Mouse (Mus musculus) kidney, postnatal 0 days (tissue): ENCODE measurements at regions not wholly inside any gene's neighbourhood (a gene's known extent, or its start where the extent isn't known, plus 50 kb on each side); places are given as distances from the start of the nearest gene placed in this dataset.
A peak's percentile ranks its signal among the peaks of the same experiment; 100 is the strongest.

Source experiments
- ATAC-seq: fragments of 200-750 bp; cut with Nextera tagmentation; replicated peaks from 2 replicates; pipeline ENCODE4 v1.8.0; 2017; ENCODE audit warnings: low read depth, moderate number of reproducible peaks, moderate TSS enrichment, moderate library complexity; ENCODE audit not compliant: low FRiP score
- DNase-seq: peaks from one replicate; pipeline ENCODE4 v3.0.0-alpha.2; 2016; ENCODE audit warnings: low spot score
- H3K27ac ChIP-seq: fragments of 300-500 bp; sonication (generic); 2 replicates; pipeline ENCODE4 v1.5.1; 2014; ENCODE audit warnings: mild to moderate bottlenecking
- H3K27me3 ChIP-seq: fragments of 300-500 bp; sonication (generic); 2 replicates; pipeline ENCODE4 v1.6.1; 2014; ENCODE audit warnings: low read length, mixed read lengths; ENCODE audit not compliant: insufficient read depth
- H3K36me3 ChIP-seq: fragments of 300-500 bp; sonication (generic); 2 replicates; pipeline ENCODE4 v1.6.1; 2014; ENCODE audit warnings: low read length, mixed read lengths; ENCODE audit not compliant: insufficient read depth
- H3K4me1 ChIP-seq: fragments of 300-500 bp; sonication (generic); replicated peaks from 2 replicates; pipeline ENCODE4 v1.6.1; 2014; ENCODE audit warnings: antibody characterized with exemption, low read length, mixed read lengths; ENCODE audit not compliant: insufficient read depth
- H3K4me2 ChIP-seq: fragments of 300-500 bp; sonication (generic); 2 replicates; pipeline ENCODE4 v1.6.1; 2014; ENCODE audit warnings: mild to moderate bottlenecking, low read length, moderate library complexity, mixed read lengths
- H3K4me3 ChIP-seq: fragments of 300-500 bp; sonication (generic); replicated peaks from 2 replicates; pipeline ENCODE4 v1.5.1; 2014; ENCODE audit warnings: low read depth, low read length
- H3K9ac ChIP-seq: fragments of 300-500 bp; sonication (generic); 2 replicates; pipeline ENCODE4 v1.6.1; 2014; ENCODE audit warnings: low read depth, low read length
- H3K9me3 ChIP-seq: fragments of 300-500 bp; sonication (generic); replicated peaks from 2 replicates; pipeline ENCODE4 v1.6.1; 2016; ENCODE audit warnings: low read length, inconsistent platforms, mixed read lengths
- CTCF ChIP-seq: IDR thresholded peaks from 2 replicates; pipeline ENCODE4 v1.5.1; 2016; ENCODE audit warnings: antibody characterized with exemption, low read depth, mild to moderate bottlenecking, moderate library complexity
- WGBS: fragments of 180-500 bp; shearing (Covaris S2); extraction: QIAGEN DNeasy Blood & Tissue Kit; methylation state at CpG from one replicate; pipeline ENCODE4 v1.1.7; 2014; 5-methylcytosine and 5-hydroxymethylcytosine counted together

DNA sequence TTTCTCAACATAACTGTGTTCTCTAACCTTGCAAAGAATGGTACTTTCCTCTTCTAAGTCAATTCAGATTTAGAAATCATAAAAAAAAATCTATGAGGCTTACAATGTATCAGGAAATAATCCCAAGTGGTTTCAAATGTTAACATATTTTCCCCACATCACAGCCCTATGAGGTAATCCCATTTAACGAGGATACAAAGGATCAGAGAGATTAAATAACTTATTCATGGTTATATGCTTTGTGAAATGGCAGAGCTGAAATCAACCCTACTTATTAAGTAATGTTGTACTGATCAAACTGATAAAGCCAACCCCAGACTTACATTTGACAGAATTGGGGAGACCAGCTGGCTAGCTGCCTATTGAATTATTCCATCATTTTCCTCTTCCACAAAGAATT lies 614.4 kb downstream of the Ntrk3 start:
- no peaks in the 10 kb centered on the region for H3K27me3 ChIP-seq
- no peaks in the 10 kb centered on the region for H3K9me3 ChIP-seq
- no peak for TF ChIP-seq CTCF
- H3K36me3 ChIP-seq: no peaks in the 10 kb centered on the region
- WGBS: 73% methylated on average over 1 of the region's 1 CpGs
- ATAC-seq (no peak), DNase-seq (no peak)
- no peak overlapping the region for H3K9ac ChIP-seq
- no peak overlapping the region for H3K27ac ChIP-seq
- H3K4me3 ChIP-seq: no peak overlapping the region
- H3K4me1 ChIP-seq: no peaks in the 10 kb centered on the region
- no peak overlapping the region for H3K4me2 ChIP-seq

DNA sequence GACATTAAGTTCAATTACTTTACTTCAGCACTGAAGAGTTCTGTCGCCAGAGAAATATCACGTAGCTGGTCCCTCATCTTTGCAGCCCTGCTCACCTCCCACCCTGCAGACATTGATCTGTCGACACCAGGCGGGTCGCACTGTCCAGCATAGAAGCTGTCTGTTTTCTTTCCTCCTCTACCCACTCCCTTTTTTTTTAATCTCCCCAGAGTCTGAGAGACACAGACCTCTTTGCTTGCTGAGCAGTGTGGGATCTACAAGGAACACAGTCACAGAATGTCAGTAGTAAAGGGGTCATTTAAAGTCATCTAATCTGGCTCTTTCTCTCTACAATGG lies 616.7 kb downstream of the Ntrk3 start:
- Histone ChIP-seq H3K9me3 (no peaks in the 10 kb centered on the region), H3K4me3 (no peak overlapping the region), H3K27me3 (no peaks in the 10 kb centered on the region), H3K36me3 (no peaks in the 10 kb centered on the region), H3K4me1 (no peaks in the 10 kb centered on the region), H3K9ac (no peak overlapping the region), H3K27ac (no peak overlapping the region), H3K4me2 (no peak overlapping the region)
- ATAC-seq: no peak
- WGBS: 23% methylated on average over 5 of the region's 5 CpGs
- TF ChIP-seq CTCF: no peak
- DNase-seq: no peak

GRCm38 (mm10) chr7:78120462-78121150 lies 617.2 kb downstream of the Ntrk3 start:
- WGBS: 24% methylated on average over 5 of the region's 5 CpGs
- no peak for ATAC-seq
- Histone ChIP-seq H3K9ac (no peak overlapping the region), H3K27ac (no peak overlapping the region), H3K4me3 (no peak overlapping the region), H3K36me3 (no peaks in the 10 kb centered on the region), H3K27me3 (no peaks in the 10 kb centered on the region), H3K4me2 (no peak overlapping the region), H3K4me1 (no peaks in the 10 kb centered on the region), H3K9me3 (no peaks in the 10 kb centered on the region)
- TF ChIP-seq CTCF: no peak
- peak; percentile 45 for DNase-seq

DNA sequence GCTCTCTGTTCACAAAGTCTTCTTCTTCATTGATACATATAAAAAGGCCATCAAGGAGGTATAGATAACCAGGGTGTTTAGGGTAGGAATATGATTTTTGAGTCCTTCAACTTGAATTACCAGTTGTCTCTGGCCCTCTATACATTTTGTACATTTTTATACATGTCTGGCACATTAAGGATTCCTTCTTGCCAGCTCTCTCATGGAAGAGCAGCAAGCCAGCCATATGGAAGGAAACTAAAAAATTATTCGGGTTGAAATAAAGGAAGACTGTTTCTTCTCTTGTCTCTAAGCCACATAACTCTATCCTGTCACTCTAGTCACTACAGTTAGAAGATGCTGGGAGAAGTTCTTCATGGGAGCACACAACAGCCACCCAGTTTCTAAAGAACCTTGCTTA lies 618.0 kb downstream of the Ntrk3 start:
- H3K9ac ChIP-seq: no peak overlapping the region
- 63% methylated on average over 1 of the region's 1 CpGs for WGBS
- no peaks in the 10 kb centered on the region for H3K4me1 ChIP-seq
- no peak overlapping the region for H3K27ac ChIP-seq
- ATAC-seq (no peak), DNase-seq (no peak)
- no peak overlapping the region for H3K4me2 ChIP-seq
- H3K27me3 ChIP-seq: no peaks in the 10 kb centered on the region
- H3K4me3 ChIP-seq: no peak overlapping the region
- H3K9me3 ChIP-seq: no peaks in the 10 kb centered on the region
- no peak for TF ChIP-seq CTCF
- no peaks in the 10 kb centered on the region for H3K36me3 ChIP-seq

GRCm38 (mm10) chr7:78111291-78111690 lies 626.5 kb downstream of the Ntrk3 start:
- H3K4me2 ChIP-seq: no peak overlapping the region
- 77% methylated on average over 6 of the region's 6 CpGs for WGBS
- H3K9ac ChIP-seq: no peak overlapping the region
- H3K4me1 ChIP-seq: no peaks in the 10 kb centered on the region
- H3K27me3 ChIP-seq: no peaks in the 10 kb centered on the region
- no peak overlapping the region for H3K4me3 ChIP-seq
- H3K36me3 ChIP-seq: no peaks in the 10 kb centered on the region
- no peak for ATAC-seq
- DNase-seq: no peak
- no peak overlapping the region for H3K27ac ChIP-seq
- no peaks in the 10 kb centered on the region for H3K9me3 ChIP-seq
- no peak for TF ChIP-seq CTCF

DNA sequence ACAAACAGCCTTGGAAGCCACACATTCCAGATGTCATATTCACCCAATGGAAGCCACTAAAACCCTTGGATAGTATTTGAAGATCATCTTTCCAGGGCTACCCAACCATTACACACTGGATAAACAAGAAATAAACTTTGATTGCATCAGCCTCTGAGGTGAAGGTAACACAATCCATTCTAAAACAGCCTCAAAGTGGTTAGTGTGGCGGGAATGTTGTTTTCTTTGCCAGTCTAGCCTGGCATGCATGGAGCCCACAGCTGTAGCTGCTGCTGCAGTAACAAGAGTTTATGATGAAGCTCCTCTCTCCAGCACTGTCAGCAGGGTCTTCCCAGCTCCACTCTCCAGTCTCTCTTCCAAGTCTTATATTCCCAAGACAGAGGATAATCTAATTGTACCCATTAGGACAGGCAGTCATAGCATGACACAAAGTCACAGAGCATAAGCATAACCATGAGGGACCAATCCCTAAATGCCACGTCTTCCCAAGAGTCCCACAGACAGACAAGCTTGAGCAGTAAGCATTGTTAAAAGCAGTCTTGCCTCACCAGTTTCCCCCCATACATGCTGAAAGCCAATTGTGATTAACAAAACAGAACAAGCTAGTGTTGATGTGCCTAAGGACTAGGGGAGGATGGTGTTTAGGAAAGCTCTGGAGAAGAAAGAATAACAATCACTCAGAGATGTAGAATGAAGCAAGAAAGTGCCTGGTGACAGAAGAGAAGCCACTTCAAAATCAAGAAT lies 634.1 kb downstream of the Ntrk3 start:
- no peaks in the 10 kb centered on the region for H3K9me3 ChIP-seq
- DNase-seq (peak; percentile 85), ATAC-seq (peak; percentile 87)
- no peak overlapping the region for H3K4me3 ChIP-seq
- no peak overlapping the region for H3K27ac ChIP-seq
- H3K27me3 ChIP-seq: no peaks in the 10 kb centered on the region
- TF ChIP-seq CTCF: no peak
- 30% methylated on average over 2 of the region's 2 CpGs for WGBS
- no peaks in the 10 kb centered on the region for H3K36me3 ChIP-seq
- H3K4me1 ChIP-seq: no peaks in the 10 kb centered on the region
- H3K9ac ChIP-seq: no peak overlapping the region
- no peak overlapping the region for H3K4me2 ChIP-seq
